Mouse (Mus musculus) liver, postnatal 0 days (tissue): Measurements from ENCODE around the gene Rabepk.
A peak's percentile ranks its signal among the peaks of the same experiment; 100 is the strongest.

Source experiments
- CTCF ChIP-seq: sonication (generic); IDR thresholded peaks from 2 replicates; pipeline ENCODE4 v1.5.1; 2016; ENCODE audit warnings: antibody characterized with exemption, low read depth
- EP300 ChIP-seq: IDR thresholded peaks from 2 replicates; pipeline ENCODE4 v1.6.1; 2016; ENCODE audit warnings: antibody characterized with exemption, low read depth, mild to moderate bottlenecking

DNA sequence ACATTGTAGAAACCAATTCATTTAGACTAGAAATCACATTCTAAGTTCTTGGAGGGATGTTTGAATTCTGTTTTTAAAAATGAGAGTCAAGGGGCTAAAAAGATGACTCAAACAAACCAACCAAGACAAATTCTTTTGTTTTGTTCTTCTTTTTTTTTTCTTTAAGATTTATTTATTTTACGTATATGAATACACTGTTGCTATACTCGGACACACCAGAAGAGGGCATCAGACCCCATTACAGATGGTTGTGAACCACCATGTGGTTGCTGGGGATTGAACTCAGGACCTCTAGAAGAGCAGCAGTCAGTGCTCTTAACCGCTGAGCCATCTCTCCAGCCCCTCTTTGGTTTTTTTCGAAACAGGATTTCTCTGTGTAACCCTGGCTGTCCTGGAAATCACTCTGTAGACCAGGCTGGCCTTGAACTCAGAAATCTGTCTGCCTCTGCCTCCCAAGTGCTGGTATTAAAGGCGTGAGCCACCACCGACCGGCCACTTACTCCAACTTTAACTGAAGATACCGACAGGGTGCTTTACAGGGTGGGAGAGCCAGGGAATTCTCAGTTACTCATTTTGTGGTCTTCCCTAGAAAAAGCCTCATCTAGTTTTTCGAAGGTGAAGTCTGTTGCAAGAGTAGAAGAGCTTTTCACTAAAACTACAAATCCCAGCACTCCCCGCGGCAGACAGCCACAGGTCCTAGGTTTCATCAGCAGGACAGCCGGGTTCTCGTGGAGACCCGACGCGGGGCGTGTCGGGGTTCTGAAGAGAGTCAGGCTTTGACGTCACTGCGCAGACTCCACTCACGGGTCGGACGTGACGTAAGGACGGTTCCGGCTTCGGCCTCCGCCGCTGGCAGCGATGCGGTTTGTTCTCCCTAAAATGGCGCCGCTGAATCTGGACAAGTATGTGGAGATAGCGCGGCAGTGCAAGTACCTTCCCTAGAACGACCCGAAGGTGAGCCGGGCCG lies 2.1 kb upstream of the Rabepk start:
- 0 out of 2 replicates have a peak, but pooled peaks have one; percentile 42 for TF ChIP-seq EP300
- TF ChIP-seq CTCF: peak; percentile 39
